ENCODE assay signal across 33 mouse cellular contexts in genomic region chr3:108152290-108152689, GRCm38 (mm10). TPM values are rescaled to one million over a fixed set of nuclear protein-coding genes. Genes with fewer than 3 reads are reported as not detected.
"Had no signal": no experiment of that assay in that cellular context is flagged by ENCODE, and none has a peak within 500 bp of the region (broad histone marks: within the 10 kb centered on the region; RNA-seq: fewer than 3 reads in every experiment).

No protein-coding gene starts in this region.

- H3K9me3 ChIP-seq: embryonic facial prominence, embryonic 10.5 days; embryonic facial prominence, embryonic 12.5 days; embryonic facial prominence, embryonic 13.5 days; embryonic facial prominence, embryonic 15.5 days; forebrain, embryonic 10.5 days; forebrain, embryonic 12.5 days; forebrain, embryonic 13.5 days; forebrain, embryonic 15.5 days had no signal

- H3K4me3 ChIP-seq: embryonic facial prominence, embryonic 10.5 days; embryonic facial prominence, embryonic 12.5 days; embryonic facial prominence, embryonic 13.5 days; embryonic facial prominence, embryonic 15.5 days; erythroblast, embryonic 14.5 days; forebrain, embryonic 10.5 days; forebrain, embryonic 12.5 days; forebrain, embryonic 13.5 days; forebrain, embryonic 15.5 days; gastrocnemius, adult 2 months; heart, adult 2 months had no signal

- ATAC-seq: forebrain, embryonic 13.5 days; forebrain, embryonic 14.5 days; forebrain, embryonic 15.5 days; forebrain, embryonic 16.5 days; forebrain, postnatal 0 days had no signal

- H3K4me1 ChIP-seq: embryonic facial prominence, embryonic 12.5 days had no signal

- H3K27me3 ChIP-seq: embryonic facial prominence, embryonic 12.5 days; embryonic facial prominence, embryonic 13.5 days; embryonic facial prominence, embryonic 15.5 days; forebrain, embryonic 12.5 days; forebrain, embryonic 13.5 days; forebrain, embryonic 15.5 days had no signal

- H3K36me3 ChIP-seq: embryonic facial prominence, embryonic 12.5 days; embryonic facial prominence, embryonic 13.5 days; embryonic facial prominence, embryonic 15.5 days; forebrain, embryonic 10.5 days; forebrain, embryonic 12.5 days; forebrain, embryonic 15.5 days had no signal

- H3K27ac ChIP-seq: embryonic facial prominence, embryonic 10.5 days; embryonic facial prominence, embryonic 12.5 days; embryonic facial prominence, embryonic 13.5 days; embryonic facial prominence, embryonic 15.5 days; forebrain, embryonic 10.5 days; forebrain, embryonic 12.5 days; forebrain, embryonic 13.5 days; forebrain, embryonic 15.5 days; gastrocnemius, adult 2 months; heart, adult 2 months had no signal

- H3K9ac ChIP-seq: embryonic facial prominence, embryonic 12.5 days; embryonic facial prominence, embryonic 13.5 days; embryonic facial prominence, embryonic 15.5 days; forebrain, embryonic 12.5 days; forebrain, embryonic 13.5 days; forebrain, embryonic 15.5 days; forebrain, postnatal 0 days had no signal

- H3K4me2 ChIP-seq: embryonic facial prominence, embryonic 12.5 days; embryonic facial prominence, embryonic 13.5 days; embryonic facial prominence, embryonic 15.5 days; forebrain, embryonic 12.5 days; forebrain, embryonic 13.5 days; forebrain, embryonic 15.5 days had no signal

- DNase-seq: cerebellum, adult 2 months; cerebellum, adult 8-10 months; cerebellum, adult 9-10 months; cerebellum, adult 9-11 months; cerebellum, postnatal 10 days; cerebellum, postnatal 14 days; cerebellum, postnatal 25 days; cerebellum, postnatal 36 days; embryo, embryonic 11 days; forebrain, postnatal 0 days; gastrocnemius, adult 2 months; gastrocnemius, postnatal 10 days; gastrocnemius, postnatal 14 days; gastrocnemius, postnatal 25 days; gastrocnemius, postnatal 36 days; heart, adult 18-20 months; heart, adult 2 months had no signal

RNA-seq across cellular contexts. Expression of gene Gpr61, which starts 2.4 kb away (rescaled TPM):
- total RNA-seq: common myeloid progenitor, adult 5-6 weeks; gastrocnemius, adult 18-20 months; gastrocnemius, adult 2 months; gastrocnemius, adult 8-10 months; gastrocnemius, postnatal 25 days; gastrocnemius, postnatal 36 days; granulocyte monocyte progenitor cell, adult 5-6 weeks; heart, adult 18-20 months; heart, adult 2 months had no signal
- polyA plus RNA-seq: erythroblast, embryonic 14.5 days; gonadal fat pad, adult 2 months had no signal
